Mouse (Mus musculus) small intestine, adult 2 months (tissue): ENCODE measurements around the gene Cspg4.

Experiments
- CTCF ChIP-seq: fragments of 200-500 bp; IDR thresholded peaks from 2 replicates; pipeline ENCODE4 v1.5.1; 2012; ENCODE audit warnings: low read depth, mild to moderate bottlenecking, control low read depth, inconsistent platforms, low read length, moderate library complexity, mixed read lengths; ENCODE audit not compliant: insufficient replicate concordance, insufficient read length; ENCODE audit errors: extremely low read depth
- POLR2A ChIP-seq: fragments of 200-500 bp; IDR thresholded peaks from 2 replicates; pipeline ENCODE4 v1.6.1; 2012; ENCODE audit warnings: low read depth, mild to moderate bottlenecking, control low read depth, inconsistent platforms, low read length, moderate library complexity

- no peak for TF ChIP-seq POLR2A
- TF ChIP-seq CTCF: no peak
Measured at GRCm38 (mm10) chr9:56918466-56918865, 53.6 kb downstream of the Cspg4 start.
